Mouse (Mus musculus): ENCODE measurements around the gene Fgfr2. TPM values are rescaled to one million over a fixed set of nuclear protein-coding genes. Genes with fewer than 3 reads are reported as not detected.

Fgfr2 gene
- polyA plus RNA-seq, 1 experiment from 2014 or later = 92.5 TPM

- Histone ChIP-seq H3K9me3 (no peaks in the 10 kb centered on the region), H3K4me1 (replicated peaks) (peaks cover 94% of the 10 kb centered on the region)
- under 1% methylated on average over 20 of the region's 20 CpGs for WGBS
These were observed 314.1 kb downstream of the Fgfr2 start for GRCm38 (mm10) chr7:132808841-132809682.

GRCm38 (mm10) chr7:132808051-132808796 lies 314.9 kb downstream of the Fgfr2 start:
- peak overlapping the region; percentile 85 for H3K27ac ChIP-seq
- H3K27me3 ChIP-seq (ENCODE audit: insufficient read depth, poor library complexity, severe bottlenecking) = no peaks in the 10 kb centered on the region
- H3K36me3 ChIP-seq = no peaks in the 10 kb centered on the region
- peaks cover 95% of the 10 kb centered on the region for H3K4me1 ChIP-seq (replicated peaks)
- peak overlapping the region; percentile 41; the same call in 1 of the 2 replicates for H3K4me3 ChIP-seq
- H3K9me3 ChIP-seq = no peaks in the 10 kb centered on the region
- DNase-seq (ENCODE audit: low spot score) = no peak
- WGBS = 35% methylated on average over 7 of the region's 7 CpGs

More at GRCm38 (mm10) chr7:132808841-132809682, 314.1 kb downstream of the Fgfr2 start:
- no peaks in the 10 kb centered on the region for H3K27me3 ChIP-seq (ENCODE audit: insufficient read depth, poor library complexity, severe bottlenecking)
- H3K27ac ChIP-seq = peak overlapping the region; percentile 85
- H3K4me3 ChIP-seq = peak overlapping the region; percentile 41
- H3K36me3 ChIP-seq = no peaks in the 10 kb centered on the region
- DNase-seq (ENCODE audit: low spot score) = peak; percentile 68

GRCm38 (mm10) chr7:132806926-132807857 lies 316.0 kb downstream of the Fgfr2 start:
- WGBS = 68% methylated on average over 13 of the region's 13 CpGs
- no peak for DNase-seq (ENCODE audit: low spot score)
- peaks cover 94% of the 10 kb centered on the region for H3K4me1 ChIP-seq (replicated peaks)

GRCm38 (mm10) chr7:132806286-132806685 lies 316.9 kb downstream of the Fgfr2 start:
- DNase-seq (ENCODE audit: low spot score) = no peak
- Histone ChIP-seq H3K27me3 (ENCODE audit: insufficient read depth, poor library complexity, severe bottlenecking) (no peaks in the 10 kb centered on the region), H3K4me1 (replicated peaks) (peaks cover 92% of the 10 kb centered on the region), H3K9me3 (no peaks in the 10 kb centered on the region), H3K36me3 (0 out of 2 replicates have a peak, but pooled peaks cover 11% of the 10 kb centered on the region), H3K4me3 (no peak overlapping the region), H3K27ac (peak overlapping the region; percentile 85)
- 71% methylated on average over 5 of the region's 5 CpGs for WGBS

More at GRCm38 (mm10) chr7:132806926-132807857, 316.0 kb downstream of the Fgfr2 start:
- Histone ChIP-seq H3K9me3 (no peaks in the 10 kb centered on the region), H3K27ac (peak overlapping the region; percentile 85), H3K4me3 (no peak overlapping the region), H3K36me3 (0 out of 2 replicates have a peak, but pooled peaks cover 7% of the 10 kb centered on the region), H3K27me3 (ENCODE audit: insufficient read depth, poor library complexity, severe bottlenecking) (no peaks in the 10 kb centered on the region)

- H3K27me3 ChIP-seq (ENCODE audit: insufficient read depth, poor library complexity, severe bottlenecking) = no peaks in the 10 kb centered on the region
- no peaks in the 10 kb centered on the region for H3K9me3 ChIP-seq
- no peak overlapping the region for H3K4me3 ChIP-seq
- WGBS = 86% methylated on average over 5 of the region's 5 CpGs
- peaks cover 89% of the 10 kb centered on the region for H3K4me1 ChIP-seq (replicated peaks)
- no peak for DNase-seq (ENCODE audit: low spot score)
- H3K27ac ChIP-seq = no peak overlapping the region
- 0 out of 2 replicates have a peak, but pooled peaks cover 11% of the 10 kb centered on the region for H3K36me3 ChIP-seq
These were observed 318.2 kb downstream of the Fgfr2 start for GRCm38 (mm10) chr7:132804951-132805350.

- Histone ChIP-seq H3K36me3 (0 out of 2 replicates have a peak, but pooled peaks cover 11% of the 10 kb centered on the region), H3K4me3 (no peak overlapping the region), H3K9me3 (no peaks in the 10 kb centered on the region), H3K4me1 (replicated peaks) (peaks cover 89% of the 10 kb centered on the region), H3K27ac (no peak overlapping the region), H3K27me3 (ENCODE audit: insufficient read depth, poor library complexity, severe bottlenecking) (no peaks in the 10 kb centered on the region)
- DNase-seq (ENCODE audit: low spot score) = no peak
- WGBS = 90% methylated on average over 7 of the region's 7 CpGs
These were observed 318.7 kb downstream of the Fgfr2 start for GRCm38 (mm10) chr7:132804461-132804860.

GRCm38 (mm10) chr7:132803962-132804361 lies 319.2 kb downstream of the Fgfr2 start:
- no peaks in the 10 kb centered on the region for H3K27me3 ChIP-seq (ENCODE audit: insufficient read depth, poor library complexity, severe bottlenecking)
- H3K4me1 ChIP-seq (replicated peaks) = peaks cover 88% of the 10 kb centered on the region
- no peak overlapping the region for H3K4me3 ChIP-seq
- 81% methylated on average over 3 of the region's 3 CpGs for WGBS
- no peak for DNase-seq (ENCODE audit: low spot score)
- H3K9me3 ChIP-seq = no peaks in the 10 kb centered on the region
- H3K27ac ChIP-seq = no peak overlapping the region
- 0 out of 2 replicates have a peak, but pooled peaks cover 11% of the 10 kb centered on the region for H3K36me3 ChIP-seq

GRCm38 (mm10) chr7:132803336-132803735 lies 319.8 kb downstream of the Fgfr2 start:
- H3K36me3 ChIP-seq = peaks cover 15% of the 10 kb centered on the region; the same call in 1 of the 2 replicates
- peaks cover 82% of the 10 kb centered on the region for H3K4me1 ChIP-seq (replicated peaks)

GRCm38 (mm10) chr7:132802691-132803090 lies 320.5 kb downstream of the Fgfr2 start:
- Histone ChIP-seq H3K36me3 (peaks cover 15% of the 10 kb centered on the region; the same call in 1 of the 2 replicates), H3K27me3 (ENCODE audit: insufficient read depth, poor library complexity, severe bottlenecking) (no peaks in the 10 kb centered on the region), H3K27ac (peak overlapping the region; percentile 56; the same call in 1 of the 2 replicates), H3K9me3 (no peaks in the 10 kb centered on the region), H3K4me3 (no peak overlapping the region), H3K4me1 (replicated peaks) (peaks cover 76% of the 10 kb centered on the region)
- DNase-seq (ENCODE audit: low spot score) = no peak
- 89% methylated on average over 11 of the region's 11 CpGs for WGBS

More at GRCm38 (mm10) chr7:132803336-132803735, 319.8 kb downstream of the Fgfr2 start:
- Histone ChIP-seq H3K27ac (0 out of 2 replicates have a peak overlapping the region, but pooled peaks have one; percentile 56), H3K4me3 (no peak overlapping the region), H3K9me3 (no peaks in the 10 kb centered on the region), H3K27me3 (ENCODE audit: insufficient read depth, poor library complexity, severe bottlenecking) (no peaks in the 10 kb centered on the region)
- WGBS = 87% methylated on average over 2 of the region's 2 CpGs
- no peak for DNase-seq (ENCODE audit: low spot score)

- no peak for DNase-seq (ENCODE audit: low spot score)
- WGBS = 78% methylated on average over 2 of the region's 2 CpGs
- Histone ChIP-seq H3K9me3 (no peaks in the 10 kb centered on the region), H3K4me1 (replicated peaks) (peaks cover 70% of the 10 kb centered on the region), H3K27me3 (ENCODE audit: insufficient read depth, poor library complexity, severe bottlenecking) (no peaks in the 10 kb centered on the region), H3K4me3 (no peak overlapping the region), H3K36me3 (peaks cover 15% of the 10 kb centered on the region; the same call in 1 of the 2 replicates), H3K27ac (peak overlapping the region; percentile 35; the same call in 1 of the 2 replicates)
These were observed 321.1 kb downstream of the Fgfr2 start for GRCm38 (mm10) chr7:132802066-132802465.

GRCm38 (mm10) chr7:132801509-132801908 lies 321.6 kb downstream of the Fgfr2 start:
- no peaks in the 10 kb centered on the region for H3K9me3 ChIP-seq
- H3K27me3 ChIP-seq (ENCODE audit: insufficient read depth, poor library complexity, severe bottlenecking) = no peaks in the 10 kb centered on the region
- H3K4me3 ChIP-seq = no peak overlapping the region
- 90% methylated on average over 5 of the region's 5 CpGs for WGBS
- no peak for DNase-seq (ENCODE audit: low spot score)
- H3K27ac ChIP-seq = no peak overlapping the region
- H3K4me1 ChIP-seq (replicated peaks) = peaks cover 64% of the 10 kb centered on the region
- peaks cover 15% of the 10 kb centered on the region; the same call in 1 of the 2 replicates for H3K36me3 ChIP-seq

GRCm38 (mm10) chr7:132800868-132801267 lies 322.3 kb downstream of the Fgfr2 start:
- Histone ChIP-seq H3K27ac (no peak overlapping the region; the same call in 1 of the 2 replicates), H3K4me1 (replicated peaks) (peaks cover 58% of the 10 kb centered on the region), H3K27me3 (ENCODE audit: insufficient read depth, poor library complexity, severe bottlenecking) (no peaks in the 10 kb centered on the region), H3K4me3 (no peak overlapping the region), H3K9me3 (no peaks in the 10 kb centered on the region), H3K36me3 (peaks cover 15% of the 10 kb centered on the region; the same call in 1 of the 2 replicates)
- DNase-seq (ENCODE audit: low spot score) = no peak
- 86% methylated on average over 10 of the region's 10 CpGs for WGBS

Measured in hindbrain, embryonic 10.5 days (tissue).